Mouse (Mus musculus) bone marrow, adult 2 months (tissue): ENCODE measurements around the gene Nav1.

ENCODE experiments used
- CTCF ChIP-seq: fragments of 200-500 bp; IDR thresholded peaks from 2 replicates; pipeline ENCODE4 v1.5.1; 2011; ENCODE audit warnings: low read length, control low read depth; ENCODE audit not compliant: control insufficient read depth, insufficient read depth
- POLR2A ChIP-seq: fragments of 200-500 bp; IDR thresholded peaks from 2 replicates; pipeline ENCODE4 v1.6.1; 2011; ENCODE audit warnings: low read depth, mild to moderate bottlenecking, control low read depth, low read length, borderline replicate concordance; ENCODE audit not compliant: control insufficient read depth

DNA sequence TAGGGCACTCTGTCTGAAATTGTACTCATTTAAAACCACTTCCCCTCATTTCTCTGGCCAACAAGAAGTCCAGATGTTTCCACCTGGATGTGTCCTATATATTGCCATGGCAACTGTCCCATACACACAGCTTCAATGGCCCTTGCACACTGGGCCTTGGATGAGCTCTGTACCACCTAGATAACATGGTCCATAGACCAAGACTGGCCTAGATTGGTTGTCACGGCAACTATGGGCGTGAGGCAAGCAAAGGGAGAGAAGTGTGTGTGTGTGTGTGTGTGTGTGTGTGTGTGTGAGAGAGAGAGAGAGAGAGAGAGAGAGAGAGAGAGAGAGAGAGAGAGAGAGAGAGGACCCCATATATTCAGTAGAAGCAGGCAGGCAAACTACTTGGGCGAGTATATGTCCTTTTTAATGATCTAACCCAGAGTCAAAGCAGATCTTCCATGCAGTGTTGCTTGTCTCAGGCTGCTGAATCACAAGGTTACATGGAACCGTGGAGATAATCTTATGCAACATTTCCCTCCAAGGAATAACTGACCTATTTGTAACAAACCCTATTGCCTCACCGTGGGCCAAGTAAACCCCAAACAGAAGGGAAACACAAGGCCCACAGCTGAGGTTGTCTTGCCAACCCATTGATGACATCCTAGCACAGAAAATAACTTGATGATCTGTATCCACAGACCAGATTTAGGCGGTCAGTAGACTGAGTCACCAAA is 13.4 kb downstream of the Nav1 start:
- TF ChIP-seq CTCF (no peak), POLR2A (no peak)
